Mouse (Mus musculus) kidney, adult 2 months (tissue): ENCODE measurements at regions not wholly inside any gene's neighbourhood (a gene's known extent, or its start where the extent isn't known, plus 50 kb on each side); places are given as distances from the start of the nearest gene placed in this dataset.
A peak's percentile ranks its signal among the peaks of the same experiment; 100 is the strongest.

ENCODE experiments used
- DNase-seq: peaks from one replicate; pipeline ENCODE4 v3.0.0; 2021
- H3K27ac ChIP-seq: fragments of 200-500 bp; 2 replicates; pipeline ENCODE4 v1.5.1; 2012; ENCODE audit warnings: low read depth, low read length, control low read depth, inconsistent platforms; ENCODE audit not compliant: insufficient read depth
- H3K27me3 ChIP-seq: fragments of 200-500 bp; replicated peaks from 2 replicates; pipeline ENCODE4 v1.6.1; 2012; ENCODE audit warnings: mild to moderate bottlenecking, moderate library complexity, low read length, inconsistent platforms; ENCODE audit not compliant: control insufficient read depth, insufficient read depth
- H3K36me3 ChIP-seq: fragments of 200-500 bp; 2 replicates; pipeline ENCODE4 v1.6.1; 2012; ENCODE audit warnings: mild to moderate bottlenecking, moderate library complexity, low read length, inconsistent platforms; ENCODE audit not compliant: control insufficient read depth, insufficient read depth
- H3K4me1 ChIP-seq: fragments of 200-500 bp; 2 replicates; pipeline ENCODE4 v1.6.1; 2011; ENCODE audit warnings: low read length; ENCODE audit not compliant: control insufficient read depth, insufficient read depth
- H3K4me3 ChIP-seq: fragments of 200-500 bp; 2 replicates; pipeline ENCODE4 v1.5.1; 2011; ENCODE audit warnings: mild to moderate bottlenecking, low read depth, low read length, control low read depth; ENCODE audit not compliant: insufficient read depth
- CTCF ChIP-seq: fragments of 200-500 bp; conservative IDR thresholded peaks from 2 replicates; pipeline ENCODE4 v1.5.1; 2011; ENCODE audit warnings: low read depth, mild to moderate bottlenecking, control low read depth, low read length, moderate library complexity, mixed read lengths; ENCODE audit not compliant: insufficient read depth, insufficient read length
- POLR2A ChIP-seq: fragments of 200-500 bp; IDR thresholded peaks from one replicate; pipeline ENCODE4 v1.6.1; 2011; ENCODE audit warnings: low read depth, low read length, control low read depth
- WGBS: fragments of 180-500 bp; shearing (Covaris S2); methylation state at CpG from one replicate; pipeline ENCODE4 v1.1.7; 2018; 5-methylcytosine and 5-hydroxymethylcytosine counted together

DNA sequence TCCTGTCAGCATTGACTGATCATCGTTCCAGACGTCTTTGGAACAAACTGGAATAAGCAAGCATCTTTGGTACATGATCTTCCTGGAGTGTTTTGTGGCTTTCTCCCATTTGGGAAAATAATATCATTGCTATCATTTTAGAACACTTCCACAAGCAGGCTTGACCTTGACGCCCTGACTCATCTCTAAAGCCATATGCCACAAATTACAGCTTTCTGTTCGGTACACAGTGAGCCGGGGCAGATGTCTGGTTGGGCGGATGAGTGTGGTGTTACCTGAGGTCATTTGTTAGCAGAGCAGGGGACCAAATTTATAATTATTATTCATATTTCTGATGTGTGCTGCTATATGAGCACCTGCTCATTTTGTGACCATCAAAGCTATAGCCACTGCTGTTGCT is 83.3 kb upstream of the Pmfbp1 start:
- H3K4me1 ChIP-seq: no peaks in the 10 kb centered on the region
- no peaks in the 10 kb centered on the region for H3K36me3 ChIP-seq
- H3K27me3 ChIP-seq: no peaks in the 10 kb centered on the region; the same call in 1 of the 2 replicates
- TF ChIP-seq POLR2A (no peak), CTCF (no peak)
- no peak overlapping the region for H3K27ac ChIP-seq
- 79% methylated on average over 6 of the region's 6 CpGs for WGBS
- DNase-seq: no peak
- H3K4me3 ChIP-seq: no peak overlapping the region

DNA sequence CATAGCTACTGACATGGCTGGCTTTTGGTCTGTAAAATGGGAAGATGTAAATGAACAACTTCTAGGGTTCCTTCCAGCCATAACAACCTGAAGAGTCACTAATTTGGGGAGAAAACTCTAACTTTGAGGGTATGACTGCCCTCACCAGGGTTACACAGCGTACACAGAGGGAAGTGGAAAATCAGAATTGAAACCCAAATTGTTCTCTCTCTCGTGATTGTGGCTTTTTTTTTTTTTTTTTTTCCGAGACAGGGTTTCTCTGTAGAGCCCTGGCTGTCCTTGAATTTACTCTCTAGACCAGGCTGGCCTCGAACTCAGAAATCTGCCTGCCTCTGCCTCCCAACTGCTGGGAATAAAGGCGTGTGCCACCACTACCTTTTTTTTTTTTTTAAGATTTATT is 80.4 kb upstream of the Pmfbp1 start:
- H3K4me1 ChIP-seq: no peaks in the 10 kb centered on the region
- H3K36me3 ChIP-seq: no peaks in the 10 kb centered on the region
- no peak for DNase-seq
- WGBS: 87% methylated on average over 5 of the region's 5 CpGs
- H3K4me3 ChIP-seq: no peak overlapping the region
- H3K27me3 ChIP-seq: no peaks in the 10 kb centered on the region
- no peak overlapping the region for H3K27ac ChIP-seq
- TF ChIP-seq POLR2A (no peak), CTCF (no peak)

DNA sequence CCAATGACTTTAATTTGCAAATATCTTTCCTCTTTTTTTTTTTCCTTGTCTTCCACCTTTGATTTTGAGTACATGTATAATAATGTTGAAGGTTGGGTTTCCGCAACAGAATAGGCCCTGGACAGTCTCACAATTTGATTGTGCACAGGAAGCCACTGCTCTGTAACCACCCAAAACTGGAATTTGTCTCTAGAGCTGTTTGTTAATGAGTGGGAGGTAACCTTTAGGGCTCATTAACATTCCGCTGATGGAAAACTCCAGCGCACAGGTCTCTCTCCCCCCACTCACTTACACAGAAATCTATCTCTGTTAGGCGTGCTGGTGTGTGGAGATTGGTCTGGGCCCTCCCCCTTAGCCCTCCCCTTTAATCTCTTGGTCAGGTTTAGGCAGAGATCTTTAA is 78.5 kb upstream of the Pmfbp1 start:
- Histone ChIP-seq H3K4me1 (no peaks in the 10 kb centered on the region), H3K4me3 (no peak overlapping the region), H3K36me3 (no peaks in the 10 kb centered on the region), H3K27ac (no peak overlapping the region), H3K27me3 (no peaks in the 10 kb centered on the region)
- WGBS: 33% methylated on average over 4 of the region's 4 CpGs
- TF ChIP-seq POLR2A (no peak), CTCF (no peak)
- DNase-seq: no peak

DNA sequence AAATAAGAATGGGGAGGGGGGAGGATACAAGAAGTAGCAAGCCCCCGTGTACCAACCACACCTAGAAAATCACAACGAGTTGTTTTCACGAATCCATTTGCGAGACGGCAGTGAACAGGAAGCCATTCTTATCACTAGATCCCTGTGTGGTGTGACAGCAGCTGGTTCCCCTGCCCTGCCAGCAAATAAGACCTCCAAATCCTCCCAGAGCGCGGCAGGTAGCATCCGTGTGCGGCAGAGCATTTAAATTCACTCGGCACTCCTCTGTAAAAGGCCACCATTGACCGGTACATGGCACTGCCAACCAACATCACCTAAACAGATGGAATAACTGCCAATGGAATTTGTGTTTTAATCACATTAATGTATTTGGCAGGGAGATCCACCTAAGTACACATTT is 77.9 kb upstream of the Pmfbp1 start:
- no peak for TF ChIP-seq POLR2A
- TF ChIP-seq CTCF: no peak
- WGBS: 35% methylated on average over 11 of the region's 11 CpGs
- no peaks in the 10 kb centered on the region for H3K4me1 ChIP-seq

DNA sequence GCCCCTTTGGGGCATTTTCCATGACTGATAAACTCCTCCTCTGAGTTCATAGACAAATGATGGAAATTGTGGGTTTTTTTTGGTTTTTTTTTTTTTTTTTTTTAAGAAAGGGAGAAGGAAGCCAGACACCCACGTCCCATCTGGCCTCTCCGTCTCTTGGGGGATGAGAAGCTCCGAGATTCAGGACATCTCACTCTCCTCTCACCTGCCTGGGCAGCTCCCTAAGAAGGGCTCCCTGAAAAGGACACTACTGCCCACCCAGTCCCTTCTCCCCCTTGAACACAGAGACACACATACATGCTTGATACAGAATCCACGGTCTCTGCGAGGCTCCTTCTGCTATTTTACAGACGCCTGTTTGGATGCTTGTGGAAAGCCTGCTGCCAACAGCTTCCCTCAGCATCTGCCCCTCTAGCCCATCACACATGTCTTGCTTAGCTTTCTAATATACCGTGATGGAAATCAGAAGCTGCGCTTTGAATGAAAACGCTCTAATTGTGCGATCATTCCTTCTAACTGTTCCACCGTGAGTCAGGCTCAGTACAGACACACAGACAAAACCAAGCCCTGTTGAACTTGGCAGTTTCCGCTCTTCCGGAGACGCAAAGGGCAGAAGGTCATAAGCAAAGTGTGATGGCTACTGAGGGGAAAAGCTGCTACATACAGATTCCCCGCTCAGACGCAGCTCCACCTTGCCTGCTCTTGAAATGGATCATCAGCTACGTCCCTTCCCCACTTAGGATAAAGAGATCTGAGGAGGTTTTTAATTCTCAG is 77.3 kb upstream of the Pmfbp1 start:
- Histone ChIP-seq H3K4me1 (no peaks in the 10 kb centered on the region), H3K27ac (no peak overlapping the region), H3K4me3 (no peak overlapping the region), H3K27me3 (no peaks in the 10 kb centered on the region), H3K36me3 (no peaks in the 10 kb centered on the region)
- 73% methylated on average over 17 of the region's 17 CpGs for WGBS
- no peak for TF ChIP-seq CTCF
- TF ChIP-seq POLR2A: no peak
- DNase-seq: no peak

More for the DNA sequence above, 77.9 kb upstream of the Pmfbp1 start:
- DNase-seq: no peak
- Histone ChIP-seq H3K4me3 (no peak overlapping the region), H3K36me3 (no peaks in the 10 kb centered on the region), H3K27ac (no peak overlapping the region), H3K27me3 (no peaks in the 10 kb centered on the region)

DNA sequence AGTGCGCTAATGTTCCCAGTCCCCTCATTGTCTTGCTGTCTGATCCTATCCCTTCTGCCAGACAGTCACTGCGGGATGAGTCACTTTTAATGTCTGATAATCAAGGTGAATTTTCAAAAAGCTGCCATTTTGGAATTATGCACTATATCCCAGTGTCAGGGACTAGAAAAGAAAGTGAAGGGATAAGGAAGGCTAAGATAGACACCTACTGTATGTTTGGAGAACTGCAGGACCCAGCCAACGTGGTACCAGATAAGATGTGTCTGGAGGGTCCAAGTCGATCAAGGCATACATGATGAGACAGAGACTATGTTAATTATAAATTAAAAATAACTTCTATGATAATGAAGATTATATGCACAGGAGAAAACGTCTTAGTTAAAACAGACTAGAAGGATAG is 76.6 kb upstream of the Pmfbp1 start:
- peak; percentile 12 for DNase-seq
- TF ChIP-seq POLR2A: no peak
- TF ChIP-seq CTCF: peak; percentile 31; the same call in 1 of the 2 replicates

DNA sequence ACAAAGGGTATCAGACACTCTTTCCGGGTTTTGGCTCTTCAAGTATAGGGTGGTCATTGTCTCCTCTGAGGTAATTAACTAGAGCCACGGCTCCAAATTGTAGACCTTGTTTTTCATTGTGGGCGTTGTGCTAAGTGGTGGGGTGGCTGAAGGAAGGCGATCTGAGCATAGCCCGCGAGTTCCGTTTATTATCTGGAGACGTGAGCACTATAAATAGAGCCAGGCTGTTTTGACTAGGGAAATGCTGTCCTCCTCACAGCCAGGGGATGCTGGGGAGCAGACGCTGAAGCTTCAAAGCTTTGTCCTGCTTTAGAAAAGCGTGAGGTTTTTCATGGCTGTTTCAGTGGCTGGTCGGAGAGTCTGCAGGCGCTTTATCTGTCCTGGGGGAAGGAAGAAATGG is 75.9 kb upstream of the Pmfbp1 start:
- Histone ChIP-seq H3K36me3 (no peaks in the 10 kb centered on the region), H3K27me3 (no peaks in the 10 kb centered on the region), H3K4me3 (no peak overlapping the region), H3K27ac (no peak overlapping the region), H3K4me1 (no peaks in the 10 kb centered on the region)
- DNase-seq: no peak
- WGBS: 12% methylated on average over 12 of the region's 12 CpGs
- TF ChIP-seq POLR2A (no peak), CTCF (no peak)

More for the DNA sequence above, 76.6 kb upstream of the Pmfbp1 start:
- no peak overlapping the region for H3K27ac ChIP-seq
- no peaks in the 10 kb centered on the region for H3K4me1 ChIP-seq
- H3K27me3 ChIP-seq: no peaks in the 10 kb centered on the region
- no peak overlapping the region for H3K4me3 ChIP-seq
- no peaks in the 10 kb centered on the region for H3K36me3 ChIP-seq
- WGBS: 40% methylated on average over 5 of the region's 5 CpGs

DNA sequence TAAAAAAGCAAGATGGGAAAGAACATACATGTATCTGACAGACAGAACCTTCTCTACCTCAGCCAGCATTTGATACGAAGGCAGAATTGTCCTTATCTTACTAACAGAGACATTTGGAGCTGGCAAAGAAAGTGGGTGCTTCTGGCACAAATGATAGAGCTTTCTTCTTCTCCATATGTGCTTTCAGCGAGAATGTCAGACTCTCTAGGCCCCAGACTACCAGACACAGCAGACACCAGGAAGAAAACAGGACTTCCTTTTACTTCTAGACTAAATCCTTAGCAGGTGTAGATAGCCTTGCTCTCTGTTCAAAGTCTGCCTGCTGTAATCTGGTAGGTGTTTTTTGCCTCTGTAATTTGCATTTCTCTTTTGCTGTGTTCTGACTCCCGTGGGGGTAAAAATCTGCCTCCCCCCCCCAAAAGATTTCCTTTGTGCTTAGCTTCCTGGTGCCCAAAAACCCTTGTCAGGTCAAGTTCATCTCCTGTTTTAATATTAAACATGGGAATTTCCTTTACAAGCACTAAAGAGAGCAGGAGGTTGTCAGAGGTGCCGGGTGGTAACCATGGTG is 74.7 kb upstream of the Pmfbp1 start:
- no peak for TF ChIP-seq POLR2A
- TF ChIP-seq CTCF: no peak
- Histone ChIP-seq H3K4me3 (no peak overlapping the region), H3K4me1 (no peaks in the 10 kb centered on the region), H3K27ac (no peak overlapping the region), H3K27me3 (no peaks in the 10 kb centered on the region), H3K36me3 (no peaks in the 10 kb centered on the region)
- DNase-seq: no peak
- 52% methylated on average over 4 of the region's 4 CpGs for WGBS
